Mouse (Mus musculus) midbrain, embryonic 15.5 days (tissue): ENCODE measurements around the gene Gdnf. TPM values are rescaled to one million over a fixed set of nuclear protein-coding genes. Genes with fewer than 3 reads are reported as not detected.
A peak's percentile ranks its signal among the peaks of the same experiment; 100 is the strongest.

Experiments used
- ATAC-seq: fragments of 200-750 bp; cut with Nextera tagmentation; replicated peaks from 2 replicates; pipeline ENCODE4 v1.8.0; 2017; ENCODE audit warnings: moderate TSS enrichment
- H3K27ac ChIP-seq: fragments of 300-500 bp; sonication (generic); 2 replicates; pipeline ENCODE4 v1.5.1; 2015; ENCODE audit warnings: mild to moderate bottlenecking, inconsistent platforms
- H3K27me3 ChIP-seq: fragments of 300-500 bp; sonication (generic); replicated peaks from 2 replicates; pipeline ENCODE4 v1.6.1; 2015; ENCODE audit warnings: inconsistent platforms
- H3K36me3 ChIP-seq: fragments of 300-500 bp; sonication (generic); replicated peaks from 2 replicates; pipeline ENCODE4 v1.6.1; 2015; ENCODE audit warnings: inconsistent platforms
- H3K4me1 ChIP-seq: fragments of 300-500 bp; sonication (generic); 2 replicates; pipeline ENCODE4 v1.6.1; 2015; ENCODE audit warnings: inconsistent platforms
- H3K4me2 ChIP-seq: fragments of 300-500 bp; sonication (generic); 2 replicates; pipeline ENCODE4 v1.6.1; 2015; ENCODE audit warnings: inconsistent platforms, mild to moderate bottlenecking, moderate library complexity
- H3K4me3 ChIP-seq: fragments of 300-500 bp; sonication (generic); 2 replicates; pipeline ENCODE4 v1.5.1; 2015; ENCODE audit warnings: mild to moderate bottlenecking, inconsistent platforms
- H3K9ac ChIP-seq: fragments of 300-500 bp; sonication (generic); 2 replicates; pipeline ENCODE4 v1.6.1; 2015; ENCODE audit warnings: mild to moderate bottlenecking, inconsistent platforms
- H3K9me3 ChIP-seq: fragments of 300-500 bp; sonication (generic); 2 replicates; pipeline ENCODE4 v1.6.1; 2016; ENCODE audit warnings: inconsistent platforms
- WGBS: fragments of 180-500 bp; shearing (Covaris S2); methylation state at CpG from one replicate; pipeline ENCODE4 v1.1.7; 2015; ENCODE audit warnings: mixed read lengths; 5-methylcytosine and 5-hydroxymethylcytosine counted together
- polyA plus RNA-seq: library from polyadenylated mRNA; unstranded; fragments of >200 nt; fragmentation: Nextera tagmentation; extraction: Ambion mirVana; gene quantifications from 2 replicates; pipeline ENCODE4 v1.2.1, GENCODE M21; 2015

Gene Gdnf
- polyA plus RNA-seq, 1 experiment from 2014 or later, result 0.08 TPM

- H3K4me1 ChIP-seq, result peaks cover 39% of the 10 kb centered on the region
- no peak overlapping the region for H3K9ac ChIP-seq
- no peak for ATAC-seq
- H3K4me3 ChIP-seq, result peak overlapping the region; percentile 38
- H3K9me3 ChIP-seq, result no peaks in the 10 kb centered on the region
- WGBS, result under 1% methylated on average over 36 of the region's 36 CpGs
- H3K27me3 ChIP-seq, result peaks cover 80% of the 10 kb centered on the region
- no peaks in the 10 kb centered on the region for H3K36me3 ChIP-seq
- peak overlapping the region; percentile 61 for H3K4me2 ChIP-seq
- no peak overlapping the region for H3K27ac ChIP-seq
Observed at GRCm38 (mm10) chr15:7815521-7815944, 4.9 kb downstream of the Gdnf start.

- no peak overlapping the region for H3K4me3 ChIP-seq
- WGBS, result 70% methylated on average over 6 of the region's 6 CpGs
- H3K27ac ChIP-seq, result no peak overlapping the region
- no peaks in the 10 kb centered on the region for H3K4me1 ChIP-seq
- no peaks in the 10 kb centered on the region for H3K36me3 ChIP-seq
- no peak overlapping the region for H3K9ac ChIP-seq
- ATAC-seq, result no peak
- H3K4me2 ChIP-seq, result no peak overlapping the region
- peaks cover 9% of the 10 kb centered on the region for H3K27me3 ChIP-seq
- H3K9me3 ChIP-seq, result no peaks in the 10 kb centered on the region
Observed at GRCm38 (mm10) chr15:7823886-7824285, 13.2 kb downstream of the Gdnf start.

- no peaks in the 10 kb centered on the region for H3K4me1 ChIP-seq
- no peaks in the 10 kb centered on the region for H3K9me3 ChIP-seq
- H3K4me3 ChIP-seq, result no peak overlapping the region
- no peak for ATAC-seq
- no peak overlapping the region for H3K9ac ChIP-seq
- H3K4me2 ChIP-seq, result no peak overlapping the region
- H3K36me3 ChIP-seq, result no peaks in the 10 kb centered on the region
- peaks cover 6% of the 10 kb centered on the region for H3K27me3 ChIP-seq
- no peak overlapping the region for H3K27ac ChIP-seq
- WGBS, result 56% methylated on average over 6 of the region's 6 CpGs
Observed at GRCm38 (mm10) chr15:7825530-7825929, 14.9 kb downstream of the Gdnf start.

GRCm38 (mm10) chr15:7835404-7835803 lies 24.8 kb downstream of the Gdnf start:
- Histone ChIP-seq H3K36me3 (no peaks in the 10 kb centered on the region), H3K4me2 (no peak overlapping the region), H3K27ac (no peak overlapping the region), H3K9me3 (no peaks in the 10 kb centered on the region), H3K9ac (no peak overlapping the region), H3K4me1 (no peaks in the 10 kb centered on the region), H3K27me3 (no peaks in the 10 kb centered on the region), H3K4me3 (no peak overlapping the region)
- 94% methylated on average over 9 of the region's 9 CpGs for WGBS
- ATAC-seq, result no peak

- H3K9me3 ChIP-seq, result no peaks in the 10 kb centered on the region
- 83% methylated on average over 8 of the region's 8 CpGs for WGBS
- no peak overlapping the region for H3K4me2 ChIP-seq
- no peak overlapping the region for H3K4me3 ChIP-seq
- ATAC-seq, result no peak
- H3K27ac ChIP-seq, result no peak overlapping the region
- H3K27me3 ChIP-seq, result no peaks in the 10 kb centered on the region
- no peak overlapping the region for H3K9ac ChIP-seq
- H3K4me1 ChIP-seq, result no peaks in the 10 kb centered on the region
- no peaks in the 10 kb centered on the region for H3K36me3 ChIP-seq
Observed at GRCm38 (mm10) chr15:7838060-7838920, 27.6 kb downstream of the Gdnf start.

GRCm38 (mm10) chr15:7838921-7839309 lies 28.3 kb downstream of the Gdnf start:
- H3K4me1 ChIP-seq, result no peaks in the 10 kb centered on the region
- H3K9ac ChIP-seq, result no peak overlapping the region
- ATAC-seq, result no peak
- H3K4me2 ChIP-seq, result no peak overlapping the region
- WGBS, result 72% methylated on average over 7 of the region's 7 CpGs
- H3K4me3 ChIP-seq, result no peak overlapping the region
- no peaks in the 10 kb centered on the region for H3K9me3 ChIP-seq
- no peaks in the 10 kb centered on the region for H3K27me3 ChIP-seq
- no peaks in the 10 kb centered on the region for H3K36me3 ChIP-seq
- H3K27ac ChIP-seq, result no peak overlapping the region

- Histone ChIP-seq H3K27me3 (no peaks in the 10 kb centered on the region), H3K4me3 (no peak overlapping the region), H3K9ac (no peak overlapping the region), H3K4me2 (no peak overlapping the region), H3K27ac (no peak overlapping the region), H3K36me3 (no peaks in the 10 kb centered on the region), H3K9me3 (no peaks in the 10 kb centered on the region), H3K4me1 (no peaks in the 10 kb centered on the region)
- no peak for ATAC-seq
- 89% methylated on average over 1 of the region's 1 CpGs for WGBS
Observed at GRCm38 (mm10) chr15:7841664-7842063, 31.0 kb downstream of the Gdnf start.

GRCm38 (mm10) chr15:7842398-7842797 lies 31.8 kb downstream of the Gdnf start:
- no peaks in the 10 kb centered on the region for H3K9me3 ChIP-seq
- ATAC-seq, result no peak
- no peaks in the 10 kb centered on the region for H3K36me3 ChIP-seq
- H3K4me3 ChIP-seq, result no peak overlapping the region
- no peaks in the 10 kb centered on the region for H3K27me3 ChIP-seq
- no peak overlapping the region for H3K9ac ChIP-seq
- no peak overlapping the region for H3K27ac ChIP-seq
- no peaks in the 10 kb centered on the region for H3K4me1 ChIP-seq
- WGBS, result 87% methylated on average over 4 of the region's 4 CpGs
- no peak overlapping the region for H3K4me2 ChIP-seq

GRCm38 (mm10) chr15:7857418-7857817 lies 46.8 kb downstream of the Gdnf start:
- Histone ChIP-seq H3K36me3 (no peaks in the 10 kb centered on the region), H3K27ac (no peak overlapping the region), H3K4me2 (no peak overlapping the region), H3K9ac (no peak overlapping the region), H3K9me3 (no peaks in the 10 kb centered on the region), H3K4me3 (no peak overlapping the region), H3K27me3 (no peaks in the 10 kb centered on the region), H3K4me1 (no peaks in the 10 kb centered on the region)
- ATAC-seq, result 0 out of 2 replicates have a peak, but pooled peaks have one; percentile 27
- 82% methylated on average over 13 of the region's 13 CpGs for WGBS

- H3K27me3 ChIP-seq, result no peaks in the 10 kb centered on the region
- H3K9ac ChIP-seq, result no peak overlapping the region
- no peaks in the 10 kb centered on the region for H3K9me3 ChIP-seq
- H3K36me3 ChIP-seq, result no peaks in the 10 kb centered on the region
- WGBS, result 84% methylated on average over 5 of the region's 5 CpGs
- no peak overlapping the region for H3K4me3 ChIP-seq
- no peaks in the 10 kb centered on the region; the same call in 1 of the 2 replicates for H3K4me1 ChIP-seq
- ATAC-seq, result no peak
- H3K4me2 ChIP-seq, result no peak overlapping the region
- H3K27ac ChIP-seq, result no peak overlapping the region
Observed at GRCm38 (mm10) chr15:7858841-7859240, 48.2 kb downstream of the Gdnf start.

GRCm38 (mm10) chr15:7862890-7863289 lies 52.2 kb downstream of the Gdnf start:
- WGBS, result 93% methylated on average over 5 of the region's 5 CpGs
- no peak for ATAC-seq
- H3K36me3 ChIP-seq, result no peaks in the 10 kb centered on the region
- no peak overlapping the region for H3K4me2 ChIP-seq
- H3K27ac ChIP-seq, result no peak overlapping the region
- no peaks in the 10 kb centered on the region for H3K9me3 ChIP-seq
- H3K9ac ChIP-seq, result no peak overlapping the region
- no peaks in the 10 kb centered on the region for H3K27me3 ChIP-seq
- H3K4me1 ChIP-seq, result no peaks in the 10 kb centered on the region; the same call in 1 of the 2 replicates
- no peak overlapping the region for H3K4me3 ChIP-seq

- H3K9me3 ChIP-seq, result no peaks in the 10 kb centered on the region
- no peak for ATAC-seq
- no peaks in the 10 kb centered on the region; the same call in 1 of the 2 replicates for H3K4me1 ChIP-seq
- no peak overlapping the region for H3K9ac ChIP-seq
- H3K4me2 ChIP-seq, result no peak overlapping the region
- no peak overlapping the region for H3K27ac ChIP-seq
- H3K4me3 ChIP-seq, result no peak overlapping the region
- no peaks in the 10 kb centered on the region for H3K36me3 ChIP-seq
- 42% methylated on average over 5 of the region's 5 CpGs for WGBS
- H3K27me3 ChIP-seq, result no peaks in the 10 kb centered on the region
Observed at GRCm38 (mm10) chr15:7863328-7863727, 52.7 kb downstream of the Gdnf start.

- H3K9ac ChIP-seq, result no peak overlapping the region
- no peaks in the 10 kb centered on the region for H3K27me3 ChIP-seq
- H3K4me2 ChIP-seq, result no peak overlapping the region
- H3K4me3 ChIP-seq, result no peak overlapping the region
- no peak for ATAC-seq
- 94% methylated on average over 3 of the region's 3 CpGs for WGBS
- H3K36me3 ChIP-seq, result no peaks in the 10 kb centered on the region
- H3K4me1 ChIP-seq, result no peaks in the 10 kb centered on the region; the same call in 1 of the 2 replicates
- no peaks in the 10 kb centered on the region for H3K9me3 ChIP-seq
- H3K27ac ChIP-seq, result no peak overlapping the region
Observed at GRCm38 (mm10) chr15:7865305-7865704, 54.7 kb downstream of the Gdnf start.
